Mouse (Mus musculus) gastrocnemius, postnatal 36 days (tissue): ENCODE results near the gene Drc1. TPM values are rescaled to one million over a fixed set of nuclear protein-coding genes. Genes with fewer than 3 reads are reported as not detected.

Experiments
- DNase-seq, 2 experiments: peaks; one replicate each; pipeline ENCODE4 v3.0.0; 2022
- intact Hi-C: fragments of 180-260 bp; cut with DNase I; formaldehyde crosslinking; loops from one replicate; pipeline ENCODE4 v1.15.1; 2025
- total RNA-seq, 2 experiments: library from RNA; stranded (reverse); gene quantifications; 2 replicates each; pipeline ENCODE4 v1.2.3; 2021

Drc1 gene
- total RNA-seq, 2 experiments from 2014 or later, result 0.48 TPM; not detected in 1

DNA sequence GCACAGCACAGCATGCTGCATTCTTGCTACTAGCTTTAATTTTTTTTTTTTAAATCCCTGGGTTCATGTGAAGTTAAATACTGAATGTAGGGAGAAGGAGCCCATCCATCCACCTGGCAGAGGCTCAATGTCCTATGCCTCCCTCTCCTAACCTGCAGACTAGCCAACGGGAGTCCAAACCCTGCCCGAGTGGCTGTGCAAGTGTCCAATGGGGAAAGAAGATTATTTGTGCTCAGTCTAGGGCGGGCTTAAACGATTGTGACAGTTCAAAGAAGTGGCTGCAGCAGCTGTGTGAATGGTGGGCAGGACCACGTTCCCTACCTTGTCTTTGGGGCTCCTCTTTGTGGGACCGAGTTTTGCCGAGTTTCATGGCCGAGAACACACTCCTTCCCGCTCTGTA is 125.7 kb downstream of the Drc1 start:
- intact Hi-C loops, result no loop called here
- DNase-seq, result no peak

DNA sequence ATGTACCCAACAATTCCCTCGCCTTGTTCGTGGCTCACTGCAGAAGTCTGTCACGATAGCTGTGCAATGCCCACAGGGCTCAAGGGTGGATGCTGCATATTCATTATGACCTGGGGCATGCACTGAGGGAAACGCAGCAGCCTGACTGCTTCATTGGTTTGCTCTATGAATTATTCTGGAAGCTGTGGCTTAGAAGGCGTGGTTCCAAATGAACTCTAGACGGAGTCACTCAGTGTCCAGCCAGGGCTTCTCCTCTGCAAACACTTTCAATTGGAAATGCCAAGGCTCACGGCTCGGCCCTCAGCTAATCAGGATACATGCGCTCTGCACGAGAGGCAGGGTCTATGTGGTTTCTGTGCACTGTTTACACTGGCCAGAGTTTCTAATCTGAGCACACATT is 130.3 kb downstream of the Drc1 start:
- no peak for DNase-seq
- intact Hi-C loops, result no loop called here

DNA sequence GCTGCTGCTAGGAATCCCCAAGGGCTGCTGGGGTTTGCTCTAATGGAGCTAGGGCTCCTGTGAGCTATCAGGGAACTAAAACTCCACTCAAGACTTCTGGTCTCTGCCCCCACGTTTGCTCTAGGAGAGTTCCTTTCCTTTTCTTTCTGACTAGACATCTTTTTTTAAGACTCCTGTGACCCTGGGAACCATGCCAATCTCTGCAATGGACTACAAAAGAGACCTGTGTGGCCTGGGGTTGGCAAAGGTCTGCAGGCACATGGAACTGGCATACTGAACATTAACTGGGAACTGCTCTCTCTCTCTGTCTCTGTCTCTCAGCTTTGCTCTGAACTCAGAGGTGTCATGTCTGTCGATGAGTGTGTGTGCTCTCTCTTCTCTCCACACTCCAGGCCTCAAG is 134.2 kb downstream of the Drc1 start:
- intact Hi-C loops, result no loop called here
- no peak for DNase-seq

DNA sequence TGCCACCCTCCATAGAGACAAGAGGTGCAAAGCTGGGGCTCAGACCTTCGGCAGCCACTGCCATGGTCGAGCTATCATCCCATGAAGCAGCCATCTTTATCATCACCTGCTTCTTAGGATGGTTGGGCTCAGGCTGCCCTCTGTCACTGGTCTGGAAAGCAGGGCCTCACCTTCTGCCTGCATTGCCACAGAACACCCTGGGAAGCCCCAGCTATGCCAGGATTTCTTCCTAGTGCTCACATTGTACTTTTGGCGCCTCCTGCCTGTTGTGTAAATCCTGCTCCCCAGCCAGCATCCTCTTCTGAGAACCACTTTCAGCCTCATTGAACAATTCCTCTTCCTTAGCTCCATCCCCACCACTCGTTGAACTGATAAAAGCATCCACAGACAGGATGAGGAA is 134.7 kb downstream of the Drc1 start:
- DNase-seq, result no peak
- intact Hi-C loops, result no loop called here

Other genes starting within 250 kb of the Drc1 start
- gene Tyms, start 207.8 kb upstream of the Drc1 start, total RNA-seq, result 1 to 10 TPM; 1.5 to 1.9 TPM
- not detected for gene Garem2, start 176.2 kb upstream of the Drc1 start, total RNA-seq
- not detected for gene 3110082J24Rik, start 175.3 kb upstream of the Drc1 start, total RNA-seq
- 100 to 1,000 TPM; 299 to 336 TPM for gene Hadha, start 126.2 kb upstream of the Drc1 start, total RNA-seq
- gene Hadhb, start 126.1 kb upstream of the Drc1 start, total RNA-seq, result 100 to 1,000 TPM; 351 to 401 TPM
- gene Adgrf3, start 75.7 kb upstream of the Drc1 start, total RNA-seq, result not detected
- gene Selenoi, start 48.8 kb upstream of the Drc1 start, total RNA-seq, result 1 to 10 TPM; 9.0 to 9.8 TPM
- under 1 TPM; 0.05 to 0.18 TPM for gene Otof, start 180.5 kb downstream of the Drc1 start, total RNA-seq
- not detected for gene 1700001C02Rik, start 184.7 kb downstream of the Drc1 start, total RNA-seq